Mouse (Mus musculus) lung, postnatal 0 days (tissue): ENCODE data around the gene Ccr2.

Source experiments
- CTCF ChIP-seq: IDR thresholded peaks from 2 replicates; pipeline ENCODE4 v1.5.1; 2016; ENCODE audit warnings: antibody characterized with exemption, mild to moderate bottlenecking
- EP300 ChIP-seq: IDR thresholded peaks from 2 replicates; pipeline ENCODE4 v1.6.1; 2016; ENCODE audit warnings: antibody characterized with exemption, mild to moderate bottlenecking, control low read depth

GRCm38 (mm10) chr9:124118489-124118888 is 16.7 kb downstream of the Ccr2 start:
- TF ChIP-seq CTCF (peak; percentile 70), EP300 (no peak)
